Mouse (Mus musculus): Measurements from ENCODE around the gene Cfap36. TPM values are rescaled to one million over a fixed set of nuclear protein-coding genes. Genes with fewer than 3 reads are reported as not detected.

The Cfap36 gene
- total RNA-seq (2021) = 100 to 1,000 TPM; 130 to 132 TPM
- long read RNA-seq, experiment 1, transcript Cfap36-201 (10 exons, 1,664 nt) = major isoform, 61 of 68 reads
- long read RNA-seq, experiment 1, partial matches to known transcripts = 6 of 68 reads
- long read RNA-seq, experiment 1, other reads (novel, unspliced or antisense) = 1 of 68 reads
- long read RNA-seq, experiment 2, transcript Cfap36-201 (10 exons, 1,664 nt) = major isoform, 89 of 100 reads
- long read RNA-seq, experiment 2, partial matches to known transcripts = 3 of 100 reads
- long read RNA-seq, experiment 2, other reads (novel, unspliced or antisense) = 3 of 100 reads

GRCm38 (mm10) chr11:29246883-29247650 lies at the start of gene Cfap36:
Cfap36 (minus strand) TSS chr11:29247409.
- Histone ChIP-seq H3K4me3 (peak within 1 kb of the TSS; percentile 90), H3K27ac (peak within 1 kb of the TSS; percentile 90)
- peak; percentile 84 to 96 for DNase-seq (ENCODE audit: low spot score in 2 of 2)
- 0 out of 2 replicates have a peak, but pooled peaks have one; percentile 13 for TF ChIP-seq CTCF (conservative IDR thresholded peaks at IDR 0.05)

DNA sequence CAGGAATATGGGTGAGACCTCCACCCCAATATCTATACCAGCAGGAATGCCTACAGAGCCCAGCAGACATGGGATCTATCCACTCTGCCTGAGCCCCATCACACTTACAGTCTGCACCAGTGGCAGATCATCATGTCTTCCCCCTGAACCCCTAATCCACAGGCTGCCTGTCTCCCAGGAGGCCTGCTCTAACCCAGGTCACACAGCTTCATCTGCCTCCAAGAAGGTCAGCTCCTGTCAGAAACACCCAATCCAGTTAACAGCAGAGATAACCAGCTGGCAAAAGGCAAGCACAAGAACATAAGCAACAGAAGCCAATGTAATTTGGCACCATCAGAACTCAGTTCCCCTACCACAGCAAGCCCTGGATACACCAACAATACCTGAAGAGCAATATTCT lies 40.1 kb upstream of the Cfap36 start:
- TF ChIP-seq CTCF (conservative IDR thresholded peaks at IDR 0.05) = no peak
- DNase-seq (ENCODE audit: low spot score in 2 of 2) = no peak
- Histone ChIP-seq H3K4me3 (no peak overlapping the region), H3K27ac (no peak overlapping the region)

DNA sequence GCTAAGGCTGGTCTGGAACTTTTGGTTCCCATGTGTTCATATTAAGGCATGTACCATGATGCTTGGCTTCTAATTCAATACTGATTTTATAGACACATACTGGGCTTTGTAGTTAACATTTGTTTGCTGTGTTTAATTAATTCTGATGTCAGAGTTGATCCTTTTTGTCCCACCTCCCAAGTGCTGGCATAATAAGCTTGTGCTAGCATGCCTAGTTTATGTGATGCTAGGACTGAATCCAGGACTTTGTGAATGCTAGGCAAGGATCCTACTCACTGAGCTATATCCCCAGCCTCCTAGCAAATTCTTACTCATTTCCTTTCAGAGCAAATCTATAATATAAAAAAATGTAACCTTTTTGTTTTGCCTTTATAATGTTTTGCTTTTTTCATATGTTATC lies 38.8 kb upstream of the Cfap36 start:
- DNase-seq (ENCODE audit: low spot score in 2 of 2) = no peak
- Histone ChIP-seq H3K27ac (no peak overlapping the region), H3K4me3 (no peak overlapping the region)
- no peak for TF ChIP-seq CTCF (conservative IDR thresholded peaks at IDR 0.05)

DNA sequence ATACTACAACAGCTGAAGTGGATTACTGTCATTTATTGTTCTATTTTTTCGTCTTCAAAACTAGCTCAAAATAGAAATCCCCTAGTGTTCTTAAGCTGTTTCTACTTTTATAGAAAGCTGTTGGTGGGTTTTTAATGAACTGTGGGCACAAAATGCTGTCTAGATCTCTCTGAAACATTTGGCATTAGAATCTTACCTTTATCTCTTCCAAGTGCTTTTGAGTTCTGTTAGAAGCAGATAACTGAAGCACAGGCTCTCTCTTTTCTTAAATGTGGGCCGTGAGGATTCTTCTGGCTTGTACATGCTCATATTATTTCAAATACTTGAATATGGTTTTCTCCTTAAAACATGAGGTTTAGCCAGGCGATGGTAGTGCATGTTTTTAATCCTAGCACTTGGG lies 27.5 kb upstream of the Cfap36 start:
- H3K27ac ChIP-seq = no peak overlapping the region
- no peak for DNase-seq (ENCODE audit: low spot score in 2 of 2)
- TF ChIP-seq CTCF (conservative IDR thresholded peaks at IDR 0.05) = no peak
- H3K4me3 ChIP-seq = no peak overlapping the region

DNA sequence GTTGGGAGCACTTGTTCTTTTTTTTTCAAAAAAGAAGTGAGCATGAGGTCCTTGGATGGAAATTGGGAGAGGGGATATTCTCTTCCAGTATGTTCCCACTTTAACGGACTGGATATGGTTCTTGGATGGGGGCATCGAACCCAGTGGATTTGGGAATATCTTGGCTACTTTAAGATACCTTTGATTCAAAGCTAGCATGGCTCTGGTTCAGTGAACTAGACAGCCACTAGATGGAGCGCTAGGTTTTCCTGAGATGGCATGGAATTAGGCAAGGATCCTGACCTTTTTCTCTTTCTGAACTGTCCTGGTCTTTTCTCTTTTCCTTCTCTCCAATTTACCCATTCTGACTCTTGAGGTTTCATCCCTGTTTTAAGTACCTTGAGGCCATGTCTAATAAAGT lies 20.6 kb upstream of the Cfap36 start:
- H3K27ac ChIP-seq = no peak overlapping the region
- peak; percentile 92 for TF ChIP-seq CTCF (conservative IDR thresholded peaks at IDR 0.05)

DNA sequence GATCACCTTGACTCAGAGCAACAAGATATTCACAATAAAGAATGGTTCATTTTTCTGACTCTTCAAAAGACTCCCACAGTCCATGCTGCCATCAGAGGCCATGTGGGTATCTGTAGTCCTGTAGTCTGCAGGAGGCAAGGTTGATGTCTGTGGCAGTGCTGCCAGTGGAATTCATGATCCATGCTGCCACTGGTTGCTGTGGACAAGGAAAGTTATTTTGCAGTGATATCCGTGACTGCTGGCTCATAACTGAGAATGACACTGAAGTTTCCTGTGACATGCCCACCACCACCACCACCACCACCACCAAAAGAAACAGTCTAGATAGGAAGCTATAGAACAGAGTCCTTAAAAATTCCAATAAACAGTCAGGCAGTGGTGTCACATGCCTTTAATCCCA lies 7.4 kb upstream of the Cfap36 start:
- DNase-seq (ENCODE audit: low spot score in 2 of 2) = no peak
- no peak overlapping the region for H3K27ac ChIP-seq
- no peak overlapping the region for H3K4me3 ChIP-seq
- TF ChIP-seq CTCF (conservative IDR thresholded peaks at IDR 0.05) = no peak

More for the DNA sequence above, 20.6 kb upstream of the Cfap36 start:
- DNase-seq (ENCODE audit: low spot score in 2 of 2) = peak; percentile 23 to 68
- H3K4me3 ChIP-seq = no peak overlapping the region

GRCm38 (mm10) chr11:29248386-29248785 lies 1.2 kb upstream of the Cfap36 start:
- no peak overlapping the region for H3K27ac ChIP-seq
- no peak for DNase-seq (ENCODE audit: low spot score in 2 of 2)
- H3K4me3 ChIP-seq = no peak overlapping the region
- no peak for TF ChIP-seq CTCF (conservative IDR thresholded peaks at IDR 0.05)

DNA sequence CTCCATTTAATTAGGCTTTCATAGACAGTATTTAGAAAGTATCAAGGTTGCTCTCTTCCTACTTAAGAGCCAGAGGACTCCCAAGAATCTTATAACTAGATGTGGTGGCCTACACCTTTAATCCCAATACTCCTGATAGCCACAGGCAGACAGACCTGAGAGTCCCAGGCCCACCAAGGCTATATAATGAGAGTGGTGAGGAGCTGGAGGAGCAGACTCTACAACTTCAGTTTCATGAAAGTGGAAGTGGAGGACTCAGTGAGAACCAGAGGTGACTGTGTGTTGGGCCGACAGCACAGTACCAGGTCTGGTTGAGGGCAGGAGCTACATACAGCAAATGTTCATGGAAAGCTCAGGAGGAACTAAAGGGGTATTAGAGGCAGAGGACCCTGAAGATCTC lies 516 bp upstream of the Cfap36 start:
- H3K27ac ChIP-seq = peak overlapping the region; percentile 79
- no peak for TF ChIP-seq CTCF (conservative IDR thresholded peaks at IDR 0.05)
- no peak for DNase-seq (ENCODE audit: low spot score in 2 of 2)

GRCm38 (mm10) chr11:29245988-29246387 lies 1.2 kb downstream of the Cfap36 start:
- TF ChIP-seq CTCF (conservative IDR thresholded peaks at IDR 0.05) = no peak
- no peak for DNase-seq (ENCODE audit: low spot score in 2 of 2)
- Histone ChIP-seq H3K27ac (peak overlapping the region; percentile 90; the same call in 1 of the 2 replicates), H3K4me3 (peak overlapping the region; percentile 90)

More for the DNA sequence above, 516 bp upstream of the Cfap36 start:
- peak overlapping the region; percentile 90 for H3K4me3 ChIP-seq

- H3K4me3 ChIP-seq = no peak overlapping the region
- no peak for TF ChIP-seq CTCF (conservative IDR thresholded peaks at IDR 0.05)
- no peak for DNase-seq (ENCODE audit: low spot score in 2 of 2)
- no peak overlapping the region for H3K27ac ChIP-seq
Observed at GRCm38 (mm10) chr11:29241961-29242360, 5.2 kb downstream of the Cfap36 start.

GRCm38 (mm10) chr11:29239353-29239752 lies 7.9 kb downstream of the Cfap36 start:
- DNase-seq (ENCODE audit: low spot score in 2 of 2) = no peak

GRCm38 (mm10) chr11:29238551-29238950 lies 8.7 kb downstream of the Cfap36 start:
- TF ChIP-seq CTCF (conservative IDR thresholded peaks at IDR 0.05) = no peak
- no peak overlapping the region for H3K4me3 ChIP-seq
- no peak overlapping the region for H3K27ac ChIP-seq
- no peak for DNase-seq (ENCODE audit: low spot score in 2 of 2)

More at GRCm38 (mm10) chr11:29239353-29239752, 7.9 kb downstream of the Cfap36 start:
- Histone ChIP-seq H3K27ac (no peak overlapping the region), H3K4me3 (no peak overlapping the region)
- TF ChIP-seq CTCF (conservative IDR thresholded peaks at IDR 0.05) = no peak

- H3K27ac ChIP-seq = no peak overlapping the region
- no peak for DNase-seq (ENCODE audit: low spot score in 2 of 2)
- H3K4me3 ChIP-seq = no peak overlapping the region
- peak; percentile 28; the same call in 1 of the 2 replicates for TF ChIP-seq CTCF (conservative IDR thresholded peaks at IDR 0.05)
Observed at GRCm38 (mm10) chr11:29238047-29238446, 9.2 kb downstream of the Cfap36 start.
